Mouse (Mus musculus): ENCODE results near the gene Shd.
"Not testable (repeated sequence)": the region's sequence is repeated elsewhere in the genome, so short reads cannot be mapped to it uniquely, and the experiment has no call there.

Gene Shd

DNA sequence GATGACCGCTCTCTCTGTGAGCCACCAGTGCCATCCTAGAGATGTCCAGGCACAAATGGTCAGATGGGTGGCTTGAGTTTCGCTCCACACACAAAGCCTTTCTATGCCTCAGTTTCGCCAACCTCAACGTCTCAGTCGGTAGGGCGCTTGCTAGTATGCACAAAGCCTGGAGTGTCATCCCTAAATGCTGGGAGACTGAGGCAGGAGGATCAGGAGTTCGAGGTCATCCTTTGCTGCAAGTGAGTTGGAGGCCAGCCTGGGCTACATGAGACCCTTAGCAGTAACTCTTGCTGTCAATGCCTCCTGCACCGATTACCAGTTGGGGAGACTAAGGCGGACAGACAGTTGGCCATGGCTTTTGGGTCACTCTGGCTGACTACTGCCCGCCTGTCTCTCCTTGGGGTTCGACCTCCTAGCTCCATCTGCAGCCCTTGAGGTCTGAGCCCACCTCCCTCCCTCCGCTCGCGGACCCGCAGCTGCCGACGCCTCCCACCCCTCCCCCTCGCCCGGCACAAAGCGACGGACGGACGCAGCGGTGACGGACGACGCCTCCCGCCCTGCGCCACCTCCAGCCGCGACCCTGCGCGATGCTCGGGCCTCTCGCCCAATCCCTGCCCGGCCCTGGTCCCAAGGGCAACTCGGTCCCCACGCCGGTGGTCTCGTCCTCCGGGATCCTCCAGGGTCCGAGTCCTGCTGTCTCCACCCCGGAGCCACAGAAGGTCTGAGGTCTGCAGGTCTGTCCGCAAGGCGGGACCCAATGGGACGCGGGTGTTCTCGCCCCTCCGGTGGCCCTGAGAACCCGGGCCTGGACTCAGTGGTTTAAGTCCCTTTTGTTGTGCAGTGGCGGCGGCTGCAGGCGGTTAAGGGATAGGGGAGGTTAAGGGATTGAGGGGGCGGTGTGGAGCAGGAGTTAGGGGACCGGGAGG, at the start of gene Shd:
TSS of gene Shd (plus strand) at position 502 of the 926 bp plus-strand sequence.
- DNase-seq (ENCODE audit: low spot score), result no peak

DNA sequence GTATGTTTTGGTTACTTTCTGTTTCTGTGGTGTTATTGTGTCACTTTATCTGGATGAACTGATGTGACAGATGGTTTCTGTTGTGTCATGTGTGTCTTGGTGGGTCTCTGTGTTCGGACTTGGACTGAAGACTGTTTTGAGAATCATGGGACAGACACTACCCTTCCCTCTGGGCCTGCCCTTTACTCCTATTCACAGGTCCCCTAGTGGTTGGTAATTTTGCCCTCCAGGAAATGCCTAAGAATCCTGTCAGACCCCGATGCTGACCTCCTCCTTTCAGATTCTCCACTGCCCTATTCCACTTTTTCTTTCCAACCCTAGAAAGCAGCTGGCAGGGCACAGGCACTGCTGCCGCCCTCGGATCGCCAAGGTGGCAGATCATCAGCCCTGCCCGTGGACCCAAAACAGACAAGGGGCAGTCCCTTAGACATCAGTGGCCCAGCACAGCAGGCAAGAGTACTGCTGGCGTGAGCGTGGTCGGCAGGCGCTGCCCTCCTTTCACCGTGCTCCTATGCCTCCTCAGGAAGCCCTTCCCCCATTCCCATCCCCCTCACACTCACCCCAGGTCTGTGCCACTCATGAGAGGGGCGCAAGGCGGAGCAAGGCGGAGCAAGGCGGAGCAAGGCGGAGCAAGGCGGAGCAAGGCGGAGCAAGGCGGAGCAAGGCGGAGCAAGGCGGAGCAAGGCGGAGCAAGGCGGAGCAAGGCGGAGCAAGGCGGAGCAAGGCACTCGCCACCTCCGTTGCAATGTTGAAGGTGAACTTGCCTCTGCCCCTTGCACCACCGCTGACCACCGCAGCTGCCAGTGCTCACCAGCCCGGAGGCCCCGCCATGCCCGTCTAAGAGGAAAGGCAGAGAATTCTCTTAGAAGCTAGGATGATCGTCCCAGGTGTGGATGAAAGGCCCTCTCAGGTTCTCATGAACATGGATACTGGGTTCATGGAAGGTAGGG, 38.4 kb upstream of the Shd start:
- peak; percentile 55 for DNase-seq (ENCODE audit: low spot score)

DNA sequence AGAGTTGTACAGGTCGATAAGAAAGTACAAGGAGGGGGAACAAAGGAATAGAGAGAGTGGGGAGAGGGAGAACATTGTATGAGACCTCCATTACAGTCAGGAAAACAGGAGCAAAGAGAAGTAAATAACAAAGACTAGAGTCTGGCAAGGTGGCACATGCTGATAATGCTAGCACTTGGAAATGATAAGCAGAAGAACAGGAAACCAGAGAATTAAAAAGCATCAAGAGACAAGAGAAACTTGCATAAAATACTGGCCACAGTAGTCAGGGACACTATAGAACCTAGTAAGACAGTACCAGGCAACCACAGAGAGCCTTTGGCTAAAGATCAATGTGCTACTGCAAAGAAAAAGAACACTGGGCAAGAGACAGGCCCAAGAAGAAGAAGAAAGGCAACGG, 37.6 kb upstream of the Shd start:
- DNase-seq (ENCODE audit: low spot score), result no peak

DNA sequence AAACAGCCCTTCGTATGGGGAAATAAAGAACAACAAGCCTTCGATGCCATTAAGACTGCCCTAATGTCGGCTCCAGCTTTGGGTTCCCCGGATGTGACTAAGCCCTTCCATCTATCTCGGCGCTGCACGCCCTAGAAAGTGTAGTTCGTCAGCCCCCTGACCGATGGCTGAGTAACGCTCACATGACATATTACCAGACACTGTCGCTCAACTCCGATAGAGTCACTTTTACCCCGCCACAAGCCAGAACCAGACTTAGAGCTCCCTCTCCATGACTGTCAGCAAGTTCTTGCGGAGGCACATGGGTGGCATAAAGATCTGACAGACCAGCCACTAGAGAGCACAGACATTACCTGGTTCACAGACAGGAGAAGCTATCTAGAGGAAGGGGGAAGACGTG, 37.1 kb upstream of the Shd start:
- no peak for DNase-seq (ENCODE audit: low spot score)

DNA sequence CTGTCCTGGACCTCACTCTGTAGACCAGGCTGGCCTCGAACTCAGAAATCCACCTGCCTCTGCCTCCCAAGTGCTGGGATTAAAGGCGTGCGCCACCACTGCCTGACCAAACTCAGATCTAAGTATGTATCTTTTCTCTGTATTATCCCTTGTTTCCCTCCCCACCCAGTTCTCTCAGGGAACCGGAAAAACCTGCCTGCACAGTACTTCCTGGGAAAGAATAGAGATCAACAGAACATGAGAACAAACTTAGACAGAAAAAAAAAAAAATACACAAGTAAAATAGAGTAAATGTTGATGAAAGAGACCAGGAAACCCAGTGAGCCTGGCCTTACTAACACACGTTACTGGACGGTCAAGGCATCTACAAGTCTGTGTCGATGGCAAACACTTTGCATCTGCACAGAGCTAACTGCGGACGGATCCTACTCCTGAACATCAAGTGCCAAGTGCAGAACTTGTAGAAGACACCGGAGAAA, 25.8 kb upstream of the Shd start:
- DNase-seq (ENCODE audit: low spot score), result not testable (repeated sequence)

DNA sequence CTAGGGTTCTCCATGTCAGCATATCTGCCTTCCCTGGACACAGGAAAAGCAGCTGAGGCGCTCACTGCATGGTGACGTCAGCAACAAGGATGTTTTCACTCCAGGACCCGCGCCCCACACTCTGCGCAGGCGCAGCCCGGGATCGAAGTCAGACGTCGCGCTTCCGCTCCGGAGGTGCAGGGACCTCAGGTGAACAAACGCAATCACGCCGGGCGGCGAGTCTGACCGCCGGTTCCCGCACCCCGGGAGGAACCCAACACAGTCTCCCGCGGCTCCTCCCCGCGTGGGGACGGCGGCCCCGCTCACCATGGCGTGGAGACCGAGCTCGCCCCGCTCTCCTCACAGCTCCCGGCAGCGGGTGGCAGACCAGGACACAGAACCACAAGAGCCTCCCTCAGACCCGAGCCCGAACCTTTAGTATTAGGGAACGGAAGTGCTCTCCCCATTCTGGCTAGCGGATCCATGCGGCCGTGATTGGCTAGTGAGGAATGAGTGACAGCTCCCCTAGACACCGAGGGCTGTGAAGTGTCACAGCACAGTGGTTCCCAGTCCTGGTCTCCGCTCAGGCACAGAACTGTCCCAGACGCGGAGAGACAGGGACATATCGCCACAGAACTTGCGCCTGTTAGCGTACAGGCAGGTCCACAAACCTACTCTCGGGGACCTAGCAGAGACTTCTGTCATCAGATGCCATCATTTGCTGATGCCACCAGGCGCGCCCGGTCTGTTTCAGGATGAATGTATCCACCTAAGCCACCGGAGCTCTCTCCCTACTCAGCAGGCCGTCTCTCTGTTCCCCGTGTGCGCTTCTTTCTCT, 25.2 kb upstream of the Shd start:
- peak; percentile 85 for DNase-seq (ENCODE audit: low spot score)

DNA sequence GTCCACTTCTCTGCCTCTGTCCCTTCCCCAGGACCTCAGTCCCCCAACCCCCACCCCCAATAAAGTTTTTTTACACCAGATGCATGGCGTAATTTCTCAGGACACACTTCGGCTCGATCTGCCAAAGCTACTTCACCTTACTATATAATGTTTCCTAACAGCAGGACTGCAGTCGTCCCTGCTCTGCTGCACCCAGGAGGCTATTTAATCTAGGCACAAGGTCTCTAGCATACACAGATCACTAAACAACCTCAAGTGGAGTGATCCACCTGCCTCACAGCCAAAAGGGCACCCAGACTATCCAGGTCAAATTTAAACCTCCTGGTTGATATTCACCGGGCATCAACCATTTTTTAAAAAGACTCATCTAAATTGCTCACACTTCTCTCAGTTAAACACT, 24.6 kb upstream of the Shd start:
- no peak for DNase-seq (ENCODE audit: low spot score)

DNA sequence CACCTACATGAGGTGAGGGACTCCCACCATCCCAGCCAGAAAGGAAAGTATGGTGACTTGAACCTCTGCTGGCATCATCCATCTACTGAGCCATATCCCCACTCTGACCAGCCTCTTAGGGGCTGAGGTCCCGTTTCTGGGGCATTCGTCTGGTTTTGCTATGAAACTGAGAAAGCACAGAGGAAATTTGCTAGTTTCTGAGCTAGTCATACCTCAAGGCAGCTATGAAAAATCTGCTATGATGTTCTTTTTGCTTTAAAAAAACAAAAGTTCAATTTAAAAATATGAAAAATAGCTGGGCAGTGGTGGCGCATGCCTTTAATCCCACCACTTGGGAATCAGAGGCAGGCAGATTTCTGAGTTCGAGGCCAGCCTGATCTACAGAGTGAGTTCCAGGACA, 21.6 kb upstream of the Shd start:
- DNase-seq (ENCODE audit: low spot score), result no peak

DNA sequence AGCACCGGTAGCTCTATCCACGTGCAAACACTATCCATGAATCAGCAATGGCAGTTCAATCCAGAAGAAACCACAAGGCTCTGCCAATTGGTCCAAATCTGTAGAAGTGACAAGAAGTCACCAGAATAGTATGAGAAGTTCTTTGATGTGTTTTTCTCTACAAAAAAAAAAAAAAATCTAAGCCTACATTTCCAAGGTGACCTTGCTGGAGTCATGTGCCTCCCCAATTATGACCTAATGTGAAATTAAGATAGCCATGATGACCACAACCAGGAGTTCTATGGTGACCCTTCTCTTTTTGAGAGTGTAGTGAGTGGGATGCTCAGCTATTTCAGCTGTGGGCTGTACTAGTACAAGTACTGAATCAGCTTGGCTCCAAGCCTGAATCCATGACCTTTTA, 20.9 kb upstream of the Shd start, which contains the start of gene Zfp119b:
TSS of gene Zfp119b (minus strand) at position 101 of the 400 bp plus-strand sequence.
- DNase-seq (ENCODE audit: low spot score), result no peak

DNA sequence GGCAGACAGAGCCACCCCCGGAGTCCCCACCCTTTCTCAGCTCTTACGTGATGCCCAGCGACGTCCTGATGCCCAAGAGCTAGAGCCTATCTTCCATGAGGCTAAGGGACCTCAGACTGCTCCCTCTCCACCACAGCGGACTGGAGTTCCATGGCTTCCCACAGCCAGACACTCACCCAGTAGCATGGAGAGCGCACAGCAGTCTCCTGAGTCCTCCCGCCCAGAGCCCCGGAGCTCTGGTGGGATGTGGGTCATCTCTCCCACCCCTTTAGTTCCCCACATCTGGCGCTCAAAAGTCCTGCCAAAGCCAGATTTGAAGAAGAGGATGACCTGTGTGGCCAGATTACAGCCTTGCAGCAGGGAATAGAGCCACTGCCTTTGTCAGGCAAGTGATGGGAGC, 19.7 kb upstream of the Shd start:
- no peak for DNase-seq (ENCODE audit: low spot score)

DNA sequence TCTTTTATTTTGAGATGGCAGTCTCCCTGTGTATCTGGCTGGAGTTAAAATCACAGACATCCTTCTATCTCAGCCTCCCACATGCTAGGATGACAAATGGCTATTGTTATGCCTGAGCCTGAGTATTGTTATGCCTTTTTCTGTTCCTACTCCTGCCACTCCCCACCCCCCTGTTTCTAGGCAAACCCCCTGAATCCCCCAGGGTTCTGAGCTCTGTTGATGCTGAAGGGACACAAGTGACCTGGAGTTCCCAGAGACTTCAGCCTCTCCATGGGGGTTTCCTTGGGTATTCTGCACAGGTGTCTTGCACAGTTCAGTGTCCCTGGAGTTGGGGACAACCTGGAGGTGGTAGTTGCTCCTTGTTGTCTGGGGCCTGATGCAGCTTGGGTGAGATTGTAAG, 18.2 kb upstream of the Shd start:
- no peak for DNase-seq (ENCODE audit: low spot score)

DNA sequence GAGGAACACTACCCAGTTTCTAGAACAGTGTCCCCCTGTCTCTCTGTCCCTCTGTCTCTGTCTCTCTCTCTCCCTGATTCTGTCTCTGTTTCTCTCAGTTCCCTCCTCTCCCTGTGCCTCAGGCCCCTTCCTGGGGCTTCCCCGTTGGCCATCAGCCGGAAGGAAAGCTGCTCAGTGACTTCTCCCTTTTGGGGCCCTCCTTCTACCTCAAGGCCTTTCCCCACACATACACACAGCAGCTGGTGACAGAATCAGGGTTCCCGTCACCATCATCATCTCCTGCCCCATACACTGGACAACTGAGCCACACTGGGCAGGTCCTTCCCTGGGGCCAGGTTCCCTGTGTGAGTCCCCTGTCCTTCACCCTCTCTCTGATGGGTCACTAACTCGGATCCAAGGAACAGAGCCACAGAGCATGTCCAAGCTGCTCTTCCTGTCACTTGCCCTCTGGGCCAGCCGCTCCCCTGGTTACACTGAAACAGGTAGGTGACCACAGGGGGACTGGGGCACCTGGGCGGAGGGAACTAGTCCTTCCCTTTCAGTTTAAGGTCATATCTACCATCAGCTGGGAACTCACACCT, 17.7 kb upstream of the Shd start, which contains the start of gene Ebi3:
TSS of gene Ebi3 (plus strand) at position 194 of the 581 bp plus-strand sequence.
- DNase-seq (ENCODE audit: low spot score), result no peak

DNA sequence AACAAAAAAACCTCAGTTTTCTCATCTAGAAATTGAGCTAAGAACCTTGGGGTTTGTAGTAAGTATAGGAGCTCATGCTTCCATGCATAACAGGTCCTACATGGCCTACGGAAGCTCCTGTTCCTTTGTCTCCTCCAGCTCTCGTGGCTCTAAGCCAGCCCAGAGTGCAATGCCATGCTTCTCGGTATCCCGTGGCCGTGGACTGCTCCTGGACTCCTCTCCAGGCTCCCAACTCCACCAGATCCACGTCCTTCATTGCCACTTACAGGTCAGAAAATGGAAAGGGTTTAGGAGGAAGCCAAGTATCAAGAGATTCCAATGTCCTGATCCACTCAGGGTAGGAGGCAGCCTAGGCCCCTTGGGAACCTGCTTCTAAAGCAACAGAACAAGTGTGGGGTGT, 16.5 kb upstream of the Shd start:
- no peak for DNase-seq (ENCODE audit: low spot score)

DNA sequence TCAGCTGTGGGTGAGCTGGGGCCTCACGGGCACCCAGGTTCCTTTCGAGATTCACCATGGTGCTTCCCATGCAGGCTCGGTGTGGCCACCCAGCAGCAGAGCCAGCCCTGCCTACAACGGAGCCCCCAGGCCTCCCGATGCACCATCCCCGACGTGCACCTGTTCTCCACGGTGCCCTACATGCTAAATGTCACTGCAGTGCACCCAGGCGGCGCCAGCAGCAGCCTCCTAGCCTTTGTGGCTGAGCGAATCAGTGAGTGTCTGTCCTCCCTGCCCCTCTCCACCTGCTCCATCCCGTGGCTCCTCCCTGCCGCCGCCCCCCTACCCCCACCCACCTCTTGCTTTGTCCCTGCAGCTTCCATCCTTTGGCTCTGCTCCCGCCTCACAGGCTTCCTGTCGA, 16.0 kb upstream of the Shd start:
- DNase-seq (ENCODE audit: low spot score), result no peak

DNA sequence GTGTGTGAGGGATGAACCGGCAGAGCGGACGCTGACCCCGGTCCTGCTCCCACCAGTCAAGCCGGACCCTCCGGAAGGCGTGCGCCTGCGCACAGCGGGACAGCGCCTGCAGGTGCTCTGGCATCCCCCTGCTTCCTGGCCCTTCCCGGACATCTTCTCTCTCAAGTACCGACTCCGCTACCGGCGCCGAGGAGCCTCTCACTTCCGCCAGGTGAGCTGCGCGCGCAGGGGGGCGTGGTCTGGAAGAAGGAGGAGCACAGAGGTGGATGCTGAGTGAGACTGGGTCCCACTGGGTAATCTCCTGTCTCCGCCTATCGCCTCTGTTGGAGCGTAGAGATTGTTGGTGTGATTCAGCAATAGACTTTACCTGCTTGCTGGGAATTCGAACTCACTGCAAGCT, 14.1 kb upstream of the Shd start:
- peak; percentile 70 for DNase-seq (ENCODE audit: low spot score)

DNA sequence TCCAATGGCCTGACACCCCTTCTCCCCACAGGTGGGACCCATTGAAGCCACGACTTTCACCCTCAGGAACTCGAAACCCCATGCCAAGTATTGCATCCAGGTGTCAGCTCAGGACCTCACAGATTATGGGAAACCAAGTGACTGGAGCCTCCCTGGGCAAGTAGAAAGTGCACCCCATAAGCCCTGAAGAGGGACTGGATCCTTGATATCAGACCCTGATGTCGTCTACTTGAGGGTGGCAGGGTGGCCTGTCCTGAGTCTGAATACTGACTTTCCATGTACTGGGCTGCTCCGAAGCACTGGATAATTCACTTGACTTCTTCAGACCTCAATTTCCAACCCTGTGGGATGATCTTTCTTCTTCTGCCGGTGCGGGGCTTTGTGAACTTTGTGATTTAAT, 13.7 kb upstream of the Shd start:
- no peak for DNase-seq (ENCODE audit: low spot score)

DNA sequence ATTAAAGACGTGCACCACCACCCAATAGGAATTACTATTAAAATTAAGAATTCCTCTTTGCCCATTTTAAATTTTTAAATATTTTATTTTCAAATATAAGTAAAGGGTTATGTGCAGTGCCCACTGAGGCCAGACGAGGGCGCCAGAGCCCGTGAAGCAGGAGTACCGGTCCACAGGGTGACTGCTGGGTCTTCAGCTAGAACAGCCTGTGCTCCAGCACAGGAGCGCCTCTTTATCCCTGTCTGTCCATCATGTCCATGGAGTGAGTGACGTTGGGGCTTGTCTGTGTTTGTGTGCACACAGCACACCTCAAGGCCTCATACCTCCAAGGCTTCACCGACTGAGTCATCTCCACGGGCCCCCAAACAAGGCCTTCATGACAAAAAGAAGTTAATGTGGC, 13.1 kb upstream of the Shd start:
- DNase-seq (ENCODE audit: low spot score), result peak; percentile 66

DNA sequence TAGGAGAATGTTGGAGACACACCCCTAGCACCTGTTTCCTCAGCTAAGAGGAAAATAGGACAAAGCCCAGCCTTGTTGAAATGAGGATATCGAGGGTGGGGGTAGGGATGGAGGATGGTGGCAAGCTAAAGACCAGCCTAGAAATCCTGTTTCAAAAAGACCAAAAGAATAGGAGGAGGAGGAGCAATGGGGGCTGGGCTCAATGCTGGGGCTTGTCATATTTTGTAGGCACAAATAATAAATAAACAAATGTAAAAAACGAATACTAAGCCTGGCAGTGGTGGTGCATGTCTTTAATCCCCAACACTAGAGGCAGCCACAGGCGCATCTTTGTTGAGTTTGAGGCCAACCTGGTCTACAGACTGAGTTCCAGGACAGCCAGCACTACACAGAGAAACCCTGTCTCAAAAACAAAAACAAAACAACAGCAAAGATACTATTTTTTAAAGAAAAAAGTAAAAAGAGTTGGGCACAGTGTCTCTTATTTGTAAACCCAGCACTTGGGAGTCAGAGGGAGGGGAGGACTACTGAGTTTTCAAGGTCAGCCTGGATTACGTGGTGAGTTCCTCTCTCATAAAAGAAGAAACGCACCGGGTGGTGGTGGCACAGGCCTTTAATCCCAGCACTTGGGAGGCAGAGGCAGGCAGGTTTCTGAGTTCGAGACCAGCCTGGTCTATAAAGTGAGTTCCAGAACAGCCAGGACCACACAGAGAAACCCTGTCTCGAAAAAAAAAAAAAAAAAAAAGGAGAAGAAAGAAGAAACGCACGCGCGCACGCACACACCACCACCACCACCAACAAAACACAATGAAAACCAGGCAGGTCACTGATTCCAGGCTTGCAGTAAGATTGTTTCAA, 12.3 kb upstream of the Shd start:
- DNase-seq (ENCODE audit: low spot score), result no peak

DNA sequence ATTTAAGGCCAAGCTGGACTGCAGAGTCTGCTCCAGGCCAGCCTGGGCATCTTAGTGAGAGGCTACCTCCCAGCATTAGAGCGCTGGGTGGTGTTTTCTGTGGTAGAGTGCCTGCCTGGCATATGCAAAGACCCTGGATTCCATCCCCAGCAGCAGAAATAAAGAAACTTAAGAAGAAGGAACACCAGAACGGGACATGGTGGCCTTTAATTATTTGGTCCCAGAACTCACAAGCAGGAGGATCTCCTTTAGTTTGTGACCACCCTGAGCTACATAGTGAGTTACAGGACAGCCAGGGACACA, 11.7 kb upstream of the Shd start:
- DNase-seq (ENCODE audit: low spot score), result no peak

DNA sequence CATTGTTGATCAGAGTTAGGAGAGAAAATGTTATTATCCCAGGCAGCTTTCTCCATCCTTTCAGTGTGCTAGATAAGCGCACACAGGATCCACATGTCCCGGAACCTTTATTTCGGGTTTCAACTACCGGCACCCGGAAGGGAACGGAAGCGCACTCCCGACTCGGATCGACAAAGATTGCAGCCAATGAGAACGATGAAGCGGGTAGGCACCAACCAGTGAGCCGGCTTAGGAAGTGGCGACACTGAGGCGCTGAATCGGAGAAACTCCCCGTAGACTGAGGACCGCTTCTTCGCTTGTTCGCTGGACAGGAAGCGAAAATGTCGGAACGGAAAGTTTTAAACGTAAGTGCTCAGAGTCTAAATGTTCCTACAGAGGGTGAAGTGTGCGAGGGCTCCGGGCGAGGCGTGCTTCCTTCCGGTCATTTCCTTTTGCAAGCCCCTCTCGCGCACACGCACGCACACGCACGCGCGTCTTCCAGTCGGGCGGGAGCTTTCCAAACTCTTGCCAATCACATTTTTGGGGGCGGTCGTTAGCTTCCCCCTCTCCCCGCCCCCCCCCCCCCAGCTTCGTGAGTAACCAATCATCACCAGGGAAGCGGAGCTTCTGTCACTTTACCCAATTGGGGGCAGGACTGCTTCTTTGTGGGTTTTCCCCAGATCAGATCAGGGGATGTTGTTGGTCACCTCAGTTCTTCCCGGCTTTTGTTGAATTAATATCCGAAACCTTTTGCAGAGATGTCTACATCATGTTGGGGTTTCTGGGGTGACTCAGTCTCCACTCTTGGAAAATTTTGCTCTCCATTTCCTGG, 11.1 kb upstream of the Shd start, which contains the start of gene Yju2:
TSS of gene Yju2 (plus strand) at position 182 of the 811 bp plus-strand sequence.
- peak; percentile 89 for DNase-seq (ENCODE audit: low spot score)
